Mouse (Mus musculus) hindbrain, embryonic 11.5 days (tissue): Measurements from ENCODE around the gene Fam160a1. TPM values are rescaled to one million over a fixed set of nuclear protein-coding genes. Genes with fewer than 3 reads are reported as not detected.

ENCODE experiments used
- ATAC-seq: fragments of 200-750 bp; cut with Nextera tagmentation; 2 replicates; pipeline ENCODE4 v1.8.0; 2017; ENCODE audit warnings: mild to moderate bottlenecking, moderate TSS enrichment, moderate library complexity; ENCODE audit not compliant: low FRiP score
- DNase-seq: peaks from one replicate; pipeline ENCODE4 v3.0.0-alpha.2; 2015; ENCODE audit warnings: low spot score
- H3K27ac ChIP-seq: fragments of 300-500 bp; sonication (generic); 2 replicates; pipeline ENCODE4 v1.5.1; 2014; ENCODE audit warnings: mild to moderate bottlenecking, low read depth, low read length
- H3K27me3 ChIP-seq: fragments of 300-500 bp; sonication (generic); 2 replicates; pipeline ENCODE4 v1.6.1; 2014; ENCODE audit warnings: mild to moderate bottlenecking, low read length, moderate library complexity, mixed read lengths; ENCODE audit not compliant: control insufficient read depth, insufficient read depth
- H3K36me3 ChIP-seq: fragments of 300-500 bp; sonication (generic); 2 replicates; pipeline ENCODE4 v1.6.1; 2014; ENCODE audit warnings: mild to moderate bottlenecking, low read length, moderate library complexity, mixed read lengths; ENCODE audit not compliant: control insufficient read depth, insufficient read depth
- H3K4me1 ChIP-seq: fragments of 300-500 bp; sonication (generic); replicated peaks from 2 replicates; pipeline ENCODE4 v1.6.1; 2014; ENCODE audit warnings: low read length, mixed read lengths; ENCODE audit not compliant: control insufficient read depth, insufficient read depth
- H3K4me2 ChIP-seq: fragments of 300-500 bp; sonication (generic); replicated peaks from 2 replicates; pipeline ENCODE4 v1.6.1; 2014; ENCODE audit warnings: mild to moderate bottlenecking, low read depth, low read length
- H3K4me3 ChIP-seq: fragments of 300-500 bp; sonication (generic); 2 replicates; pipeline ENCODE4 v1.5.1; 2014; ENCODE audit warnings: low read depth, low read length
- H3K9ac ChIP-seq: fragments of 300-500 bp; sonication (generic); 2 replicates; pipeline ENCODE4 v1.6.1; 2014; ENCODE audit warnings: low read depth, low read length
- H3K9me3 ChIP-seq: fragments of 300-500 bp; sonication (generic); 2 replicates; pipeline ENCODE4 v1.6.1; 2016; ENCODE audit warnings: low read length; ENCODE audit not compliant: control insufficient read depth
- WGBS: fragments of 180-500 bp; shearing (Covaris S2); extraction: QIAGEN DNeasy Blood & Tissue Kit; methylation state at CpG from one replicate; pipeline ENCODE4 v1.1.7; 2014; 5-methylcytosine and 5-hydroxymethylcytosine counted together
- polyA plus RNA-seq: library from polyadenylated mRNA; unstranded; fragments of >200 nt; fragmentation: Nextera tagmentation; extraction: Ambion mirVana; gene quantifications from 2 replicates; pipeline ENCODE4 v1.2.1, GENCODE M21; 2014

Gene Fam160a1
- polyA plus RNA-seq, 1 experiment from 2014 or later: 0.60 TPM

DNA sequence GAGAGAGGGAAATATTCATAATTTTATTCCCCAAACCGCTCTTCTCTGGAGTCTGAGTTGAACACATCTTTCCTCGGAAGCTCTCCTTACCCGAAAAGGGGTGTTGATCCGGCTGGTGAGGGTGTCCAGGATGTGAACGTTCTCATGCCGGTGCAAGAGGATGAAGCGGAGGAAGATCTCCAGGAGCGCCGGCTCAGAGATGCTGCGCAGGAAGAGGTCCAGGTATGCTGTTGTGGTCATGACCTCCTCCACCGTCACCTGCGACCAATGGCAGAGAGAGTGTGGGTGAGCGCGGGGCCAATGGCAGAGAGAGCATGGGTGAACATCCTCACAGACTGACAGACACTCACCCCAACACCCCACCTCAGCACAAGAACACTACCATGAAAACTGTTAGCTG lies 128.8 kb downstream of the Fam160a1 start:
- H3K4me1 ChIP-seq: no peaks in the 10 kb centered on the region
- no peaks in the 10 kb centered on the region for H3K36me3 ChIP-seq
- 95% methylated on average over 14 of the region's 14 CpGs for WGBS
- no peak overlapping the region for H3K9ac ChIP-seq
- ATAC-seq (no peak), DNase-seq (no peak)
- no peak overlapping the region for H3K27ac ChIP-seq
- no peaks in the 10 kb centered on the region for H3K9me3 ChIP-seq
- H3K4me3 ChIP-seq: no peak overlapping the region
- H3K4me2 ChIP-seq: no peak overlapping the region
- no peaks in the 10 kb centered on the region for H3K27me3 ChIP-seq

GRCm38 (mm10) chr3:85685271-85685670 lies 131.8 kb downstream of the Fam160a1 start:
- ATAC-seq (no peak), DNase-seq (no peak)
- H3K9ac ChIP-seq: no peak overlapping the region
- no peaks in the 10 kb centered on the region for H3K36me3 ChIP-seq
- H3K27ac ChIP-seq: no peak overlapping the region
- WGBS: 93% methylated on average over 8 of the region's 8 CpGs
- H3K27me3 ChIP-seq: no peaks in the 10 kb centered on the region
- no peak overlapping the region for H3K4me3 ChIP-seq
- H3K9me3 ChIP-seq: no peaks in the 10 kb centered on the region
- no peaks in the 10 kb centered on the region for H3K4me1 ChIP-seq
- H3K4me2 ChIP-seq: no peak overlapping the region

DNA sequence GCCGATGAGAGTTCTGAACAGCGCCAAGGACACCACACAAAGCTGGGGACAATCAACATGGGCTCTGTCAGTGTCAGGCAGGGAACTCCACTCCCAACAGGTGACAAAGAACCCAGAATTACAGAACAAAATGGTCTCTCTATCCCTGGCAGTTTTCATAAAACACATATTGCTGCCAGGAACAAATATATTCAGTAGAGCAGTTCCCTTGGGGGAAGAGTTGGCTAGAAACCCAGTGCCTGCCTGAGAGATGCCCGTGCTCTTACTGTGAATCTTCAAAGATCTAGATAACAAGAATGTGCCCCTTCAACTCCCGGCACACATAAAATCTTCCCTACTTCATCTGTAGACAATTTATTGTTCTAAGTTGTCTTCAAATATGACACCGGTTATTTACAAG lies 133.5 kb downstream of the Fam160a1 start:
- Histone ChIP-seq H3K27me3 (no peaks in the 10 kb centered on the region), H3K4me1 (no peaks in the 10 kb centered on the region), H3K4me2 (no peak overlapping the region), H3K36me3 (no peaks in the 10 kb centered on the region), H3K27ac (no peak overlapping the region), H3K4me3 (no peak overlapping the region), H3K9me3 (no peaks in the 10 kb centered on the region), H3K9ac (no peak overlapping the region)
- 92% methylated on average over 5 of the region's 5 CpGs for WGBS
- DNase-seq (no peak), ATAC-seq (no peak)

- Histone ChIP-seq H3K9ac (no peak overlapping the region), H3K27ac (no peak overlapping the region), H3K4me3 (no peak overlapping the region), H3K36me3 (no peaks in the 10 kb centered on the region), H3K4me1 (no peaks in the 10 kb centered on the region), H3K4me2 (no peak overlapping the region), H3K9me3 (no peaks in the 10 kb centered on the region), H3K27me3 (no peaks in the 10 kb centered on the region)
- ATAC-seq (no peak), DNase-seq (no peak)
- WGBS: 89% methylated on average over 7 of the region's 7 CpGs
These were observed 136.0 kb downstream of the Fam160a1 start for GRCm38 (mm10) chr3:85681136-85681535.

DNA sequence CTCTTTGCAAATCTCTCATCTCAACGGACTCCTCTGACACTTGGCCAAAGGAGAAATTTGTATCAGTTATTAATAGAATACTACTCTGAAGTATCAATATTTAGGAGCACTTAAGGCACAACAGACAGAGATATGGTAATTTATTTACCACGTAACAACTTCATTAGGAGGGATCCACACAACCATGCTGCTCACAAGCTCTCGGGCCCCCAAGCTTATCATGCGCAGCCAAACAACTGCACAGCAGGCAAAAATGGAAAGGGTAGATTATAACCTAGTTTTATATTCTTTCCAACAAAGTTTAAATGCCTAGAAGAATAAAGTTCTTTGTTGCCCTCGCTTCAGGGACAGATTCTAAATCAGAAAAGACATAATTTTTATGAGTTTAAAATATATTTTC lies 137.1 kb downstream of the Fam160a1 start:
- no peak overlapping the region for H3K4me2 ChIP-seq
- no peaks in the 10 kb centered on the region for H3K9me3 ChIP-seq
- H3K36me3 ChIP-seq: no peaks in the 10 kb centered on the region
- ATAC-seq (no peak), DNase-seq (no peak)
- WGBS: 92% methylated on average over 5 of the region's 5 CpGs
- H3K9ac ChIP-seq: no peak overlapping the region
- H3K27me3 ChIP-seq: no peaks in the 10 kb centered on the region
- no peaks in the 10 kb centered on the region for H3K4me1 ChIP-seq
- H3K4me3 ChIP-seq: no peak overlapping the region
- H3K27ac ChIP-seq: no peak overlapping the region

GRCm38 (mm10) chr3:85679312-85679933 lies 137.7 kb downstream of the Fam160a1 start:
- 89% methylated on average over 8 of the region's 8 CpGs for WGBS
- Histone ChIP-seq H3K27me3 (no peaks in the 10 kb centered on the region), H3K4me2 (no peak overlapping the region), H3K4me1 (no peaks in the 10 kb centered on the region), H3K27ac (no peak overlapping the region), H3K9ac (no peak overlapping the region), H3K9me3 (no peaks in the 10 kb centered on the region), H3K4me3 (no peak overlapping the region), H3K36me3 (no peaks in the 10 kb centered on the region)
- DNase-seq (no peak), ATAC-seq (no peak)

- H3K27ac ChIP-seq: no peak overlapping the region
- DNase-seq: no peak
- no peaks in the 10 kb centered on the region for H3K4me1 ChIP-seq
- no peak overlapping the region for H3K9ac ChIP-seq
- no peak for ATAC-seq
- no peak overlapping the region for H3K4me2 ChIP-seq
- H3K4me3 ChIP-seq: no peak overlapping the region
- H3K9me3 ChIP-seq: no peaks in the 10 kb centered on the region
- H3K27me3 ChIP-seq: no peaks in the 10 kb centered on the region
- no peaks in the 10 kb centered on the region for H3K36me3 ChIP-seq
- 79% methylated on average over 3 of the region's 3 CpGs for WGBS
These were observed 139.1 kb downstream of the Fam160a1 start for GRCm38 (mm10) chr3:85677952-85678351.

GRCm38 (mm10) chr3:85677133-85677532 lies 140.0 kb downstream of the Fam160a1 start:
- WGBS: 81% methylated on average over 8 of the region's 8 CpGs
- Histone ChIP-seq H3K4me1 (no peaks in the 10 kb centered on the region), H3K27ac (no peak overlapping the region), H3K4me3 (no peak overlapping the region), H3K9me3 (no peaks in the 10 kb centered on the region), H3K9ac (no peak overlapping the region), H3K36me3 (no peaks in the 10 kb centered on the region), H3K4me2 (no peak overlapping the region), H3K27me3 (no peaks in the 10 kb centered on the region)
- ATAC-seq (no peak), DNase-seq (no peak)

DNA sequence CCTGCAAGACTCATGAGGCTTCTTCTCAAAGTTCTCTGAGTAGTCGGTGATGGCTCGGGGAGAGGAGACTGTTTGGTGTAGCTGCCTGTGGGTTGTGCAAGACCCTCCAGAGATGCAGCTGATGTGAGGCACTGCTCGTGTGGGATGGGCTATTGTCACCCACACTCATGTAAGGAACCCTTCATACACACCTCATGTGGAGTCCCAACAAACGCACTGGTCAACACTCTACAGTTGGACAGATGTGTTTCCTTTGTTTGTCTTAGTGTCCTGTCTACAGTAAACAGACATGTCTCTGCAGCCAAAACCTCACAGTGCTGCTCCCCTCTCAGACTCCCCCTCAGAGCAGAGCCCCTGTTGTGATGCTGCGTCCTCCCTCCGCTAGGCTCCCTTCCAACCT lies 147.2 kb downstream of the Fam160a1 start:
- H3K9ac ChIP-seq: no peak overlapping the region
- no peaks in the 10 kb centered on the region for H3K36me3 ChIP-seq
- H3K27ac ChIP-seq: no peak overlapping the region
- ATAC-seq (no peak), DNase-seq (no peak)
- H3K27me3 ChIP-seq: no peaks in the 10 kb centered on the region
- H3K4me1 ChIP-seq: no peaks in the 10 kb centered on the region
- WGBS: 93% methylated on average over 6 of the region's 6 CpGs
- no peaks in the 10 kb centered on the region for H3K9me3 ChIP-seq
- H3K4me2 ChIP-seq: no peak overlapping the region
- no peak overlapping the region for H3K4me3 ChIP-seq
